Mouse (Mus musculus) embryonic fibroblast, embryonic 13.5 days (primary cell): ENCODE measurements around the gene Rassf10.

Experiments used
- CTCF ChIP-seq: IDR thresholded peaks from 2 replicates; pipeline ENCODE4 v1.5.1; 2011; ENCODE audit warnings: mild to moderate bottlenecking, control low read depth, low read length, moderate library complexity, borderline replicate concordance; ENCODE audit not compliant: insufficient read depth
- POLR2A ChIP-seq: IDR thresholded peaks from 2 replicates; pipeline ENCODE4 v1.6.1; 2011; ENCODE audit warnings: low read depth, mild to moderate bottlenecking, control low read depth, low read length, moderate library complexity

- TF ChIP-seq CTCF (no peak), POLR2A (no peak)
Observed at GRCm38 (mm10) chr7:112917613-112918278, 36.0 kb upstream of the Rassf10 start.
